In genomic region chr16:32948656-32949055, GRCm38 (mm10) we compare ENCODE assay signal across 27 mouse cellular contexts. TPM values are rescaled to one million over a fixed set of nuclear protein-coding genes. Genes with fewer than 3 reads are reported as not detected.
DNase-seq lines count a peak whose midpoint lies in the region; ATAC-seq and TF ChIP-seq lines count a peak whose summit lies in the region.
"Had no signal": no experiment of that assay in that cellular context is flagged by ENCODE, and none has a peak within 500 bp of the region (broad histone marks: within the 10 kb centered on the region; RNA-seq: fewer than 3 reads in every experiment).

No protein-coding gene starts in this region.

- no peak overlapping the region for H3K4me2 ChIP-seq in forebrain, embryonic 15.5 days (replicated peaks)
- H3K4me2 ChIP-seq in forebrain, postnatal 0 days (ENCODE audit: low read depth) = no peak overlapping the region
- H3K4me2 ChIP-seq: embryonic facial prominence, embryonic 13.5 days; forebrain, embryonic 13.5 days; heart, embryonic 13.5 days; hindbrain, embryonic 12.5 days; hindbrain, embryonic 15.5 days had no signal

- no peak for TF ChIP-seq POLR2A in cerebellum, adult 2 months (IDR thresholded peaks at IDR 0.05; ENCODE audit: borderline replicate concordance, insufficient read depth, low read length)

- no peaks in the 10 kb centered on the region for H3K27me3 ChIP-seq in cerebellum, adult 2 months (ENCODE audit: control insufficient read depth, insufficient read depth, low read length)
- H3K27me3 ChIP-seq in forebrain, embryonic 15.5 days = no peaks in the 10 kb centered on the region
- H3K27me3 ChIP-seq in forebrain, postnatal 0 days (ENCODE audit: insufficient read depth, low read length) = no peaks in the 10 kb centered on the region
- H3K27me3 ChIP-seq: embryonic facial prominence, embryonic 13.5 days; forebrain, embryonic 13.5 days; heart, embryonic 13.5 days; hindbrain, embryonic 12.5 days; hindbrain, embryonic 15.5 days had no signal

- H3K4me3 ChIP-seq in cerebellum, adult 2 months (replicated peaks; ENCODE audit: insufficient read depth, low read depth, low read length) = no peak overlapping the region
- no peak overlapping the region for H3K4me3 ChIP-seq in forebrain, embryonic 15.5 days
- H3K4me3 ChIP-seq in forebrain, postnatal 0 days (ENCODE audit: low read depth, low read length) = no peak overlapping the region
- H3K4me3 ChIP-seq: embryonic facial prominence, embryonic 10.5 days; embryonic facial prominence, embryonic 13.5 days; forebrain, embryonic 10.5 days; forebrain, embryonic 13.5 days; heart, adult 2 months; heart, embryonic 10.5 days; heart, embryonic 13.5 days; hindbrain, embryonic 12.5 days; hindbrain, embryonic 15.5 days had no signal

- peak overlapping the region; percentile 31; the same call in 1 of the 2 replicates for H3K27ac ChIP-seq in cerebellum, adult 2 months (ENCODE audit: insufficient read depth, low read length)
- H3K27ac ChIP-seq in forebrain, embryonic 15.5 days (replicated peaks) = no peak overlapping the region
- H3K27ac ChIP-seq in forebrain, postnatal 0 days (ENCODE audit: low read depth, low read length) = no peak overlapping the region
- H3K27ac ChIP-seq: embryonic facial prominence, embryonic 10.5 days; embryonic facial prominence, embryonic 13.5 days; forebrain, embryonic 10.5 days; forebrain, embryonic 13.5 days; heart, adult 2 months; heart, embryonic 10.5 days; heart, embryonic 13.5 days; hindbrain, embryonic 12.5 days; hindbrain, embryonic 15.5 days had no signal

- intact Hi-C loops in gastrocnemius, postnatal 14 days (cut with DNase I; ENCODE audit: low total_unique reads) = no loop called here

- ATAC-seq in CD4-positive, CD25-positive, alpha-beta regulatory T cell, adult 4 months = peak; percentile 19
- peak; percentile 32 for ATAC-seq in inflammation-experienced regulatory T-cells, adult 6 months
- ATAC-seq in forebrain, embryonic 15.5 days (replicated peaks) = no peak
- no peak for ATAC-seq in forebrain, postnatal 0 days
- ATAC-seq: forebrain, embryonic 13.5 days; intestine, embryonic 16.5 days had no signal

- no peak overlapping the region for H3K9ac ChIP-seq in forebrain, embryonic 15.5 days (replicated peaks)
- H3K9ac ChIP-seq in forebrain, postnatal 0 days = no peak overlapping the region
- H3K9ac ChIP-seq: embryonic facial prominence, embryonic 13.5 days; forebrain, embryonic 13.5 days; heart, embryonic 13.5 days; hindbrain, embryonic 12.5 days; hindbrain, embryonic 15.5 days had no signal

- no peaks in the 10 kb centered on the region for H3K9me3 ChIP-seq in forebrain, embryonic 15.5 days
- no peaks in the 10 kb centered on the region for H3K9me3 ChIP-seq in forebrain, postnatal 0 days (ENCODE audit: low read length)
- H3K9me3 ChIP-seq: embryonic facial prominence, embryonic 13.5 days; forebrain, embryonic 13.5 days; heart, embryonic 10.5 days; hindbrain, embryonic 12.5 days; hindbrain, embryonic 15.5 days had no signal

- TF ChIP-seq CTCF in cerebellum, adult 2 months (IDR thresholded peaks at IDR 0.05; ENCODE audit: borderline replicate concordance, insufficient read depth, low read depth, low read length) = no peak
- TF ChIP-seq CTCF in forebrain, postnatal 0 days (IDR thresholded peaks at IDR 0.05; ENCODE audit: low read depth) = no peak

- peaks cover 11% of the 10 kb centered on the region for H3K4me1 ChIP-seq in cerebellum, adult 2 months (ENCODE audit: control insufficient read depth, insufficient read depth, low read length)
- H3K4me1 ChIP-seq in forebrain, embryonic 15.5 days = no peaks in the 10 kb centered on the region
- H3K4me1 ChIP-seq in forebrain, postnatal 0 days (ENCODE audit: insufficient read depth) = no peaks in the 10 kb centered on the region
- H3K4me1 ChIP-seq: forebrain, embryonic 13.5 days; hindbrain, embryonic 12.5 days had no signal

- no peak for DNase-seq in cerebellum, adult 2 months
- no peak for DNase-seq in cerebellum, postnatal 14 days
- peak; percentile 11 for DNase-seq in gastrocnemius, postnatal 25 days
- DNase-seq in gastrocnemius, postnatal 14 days = no peak
- no peak for DNase-seq in forebrain, postnatal 0 days
- DNase-seq: adrenal gland, adult 8-10 months; adrenal gland, postnatal 25 days; cerebellum, adult 18-20 months; cerebellum, adult 9-11 months; cerebellum, postnatal 36 days; embryo, embryonic 11 days; heart, adult 2 months; heart, postnatal 14 days; kidney, adult 18-20 months; kidney, adult 9 months had no signal

- H3K36me3 ChIP-seq in forebrain, embryonic 15.5 days = peaks cover 6% of the 10 kb centered on the region; the same call in 1 of the 2 replicates
- H3K36me3 ChIP-seq in forebrain, postnatal 0 days (ENCODE audit: insufficient read depth) = no peaks in the 10 kb centered on the region
- H3K36me3 ChIP-seq: hindbrain, embryonic 15.5 days had no signal

- 54% methylated on average over 5 of the region's 5 CpGs for WGBS in cerebellum, adult 2 months
- 63% methylated on average over 5 of the region's 5 CpGs for WGBS in forebrain, embryonic 15.5 days
- WGBS in forebrain, postnatal 0 days = 81% methylated on average over 5 of the region's 5 CpGs

RNA-seq across cellular contexts. Expression of gene Lrch3, which starts 34.8 kb away (rescaled TPM):
- 56.1 and 56.7 TPM in 2 replicates for polyA plus RNA-seq in cerebellum, adult 2 months (2012; rRNA removed)
- 10 to 100 TPM; 13.7 to 15.4 TPM for total RNA-seq in gastrocnemius, postnatal 25 days (2021)
- total RNA-seq in gastrocnemius, postnatal 14 days (2021) = 10 to 100 TPM; 18.1 to 21.7 TPM
- 10 to 100 TPM; 19.4 to 23.0 TPM for polyA plus RNA-seq in CD4-positive, CD25-positive, alpha-beta regulatory T cell, adult 4 months (2017; shearing (Covaris generic))
- 10 to 100 TPM; 19.6 to 23.6 (median 21.9) TPM for polyA plus RNA-seq in inflammation-experienced regulatory T-cells, adult 6 months (2017; shearing (Covaris generic))
- polyA plus RNA-seq in forebrain, embryonic 15.5 days (2015; fragmentation: Nextera tagmentation; extraction: Ambion mirVana) = 36.5 and 39.4 TPM in 2 replicates
- total RNA-seq in forebrain, postnatal 0 days (2014; rRNA removed) = 41.5 and 50.3 TPM in 2 replicates
- 10.6 and 19.6 TPM in 2 replicates for polyA plus RNA-seq in forebrain, postnatal 0 days (2015; fragmentation: Nextera tagmentation; extraction: Ambion mirVana)

Comparison
In these comparisons a context has a peak if more than half of its experiments do, and no peak if none do; other contexts are left out.
1. ATAC-seq: peak in CD4-positive, CD25-positive, alpha-beta regulatory T cell, adult 4 months (single experiment) and inflammation-experienced regulatory T-cells, adult 6 months (single experiment); none in forebrain, embryonic 15.5 days (single experiment) and forebrain, postnatal 0 days (single experiment).